Mouse (Mus musculus) frontal cortex, postnatal 10 days (tissue): ENCODE measurements at regions not wholly inside any gene's neighbourhood (a gene's known extent, or its start where the extent isn't known, plus 50 kb on each side); places are given as distances from the start of the nearest gene placed in this dataset.

Source experiments
- DNase-seq, 2 experiments: peaks; one replicate each; pipeline ENCODE4 v3.0.0; 2022; ENCODE audit warnings: low spot score in 2 of 2, mixed read lengths in 1 of 2

DNA sequence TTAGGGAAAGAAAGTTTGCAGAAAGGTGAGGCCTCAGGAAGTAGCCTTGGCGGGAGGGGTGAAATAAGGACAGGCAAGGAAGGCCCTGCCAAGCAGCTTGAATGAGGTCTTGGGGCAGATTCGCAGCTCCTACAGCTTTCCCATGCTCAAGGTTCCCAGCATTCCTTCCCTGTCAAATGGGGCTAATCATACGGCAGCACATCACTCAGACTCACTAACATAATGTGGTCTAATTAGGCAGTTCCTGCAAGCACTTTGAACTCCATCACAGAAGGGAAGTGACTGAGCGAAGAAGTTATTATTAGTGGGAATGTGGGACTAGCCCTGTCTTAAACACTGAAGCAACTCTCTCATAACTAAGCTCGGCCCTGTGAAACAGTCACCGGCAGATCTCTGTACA is 87.1 kb upstream of the Gm10260 start:
- DNase-seq: no peak

DNA sequence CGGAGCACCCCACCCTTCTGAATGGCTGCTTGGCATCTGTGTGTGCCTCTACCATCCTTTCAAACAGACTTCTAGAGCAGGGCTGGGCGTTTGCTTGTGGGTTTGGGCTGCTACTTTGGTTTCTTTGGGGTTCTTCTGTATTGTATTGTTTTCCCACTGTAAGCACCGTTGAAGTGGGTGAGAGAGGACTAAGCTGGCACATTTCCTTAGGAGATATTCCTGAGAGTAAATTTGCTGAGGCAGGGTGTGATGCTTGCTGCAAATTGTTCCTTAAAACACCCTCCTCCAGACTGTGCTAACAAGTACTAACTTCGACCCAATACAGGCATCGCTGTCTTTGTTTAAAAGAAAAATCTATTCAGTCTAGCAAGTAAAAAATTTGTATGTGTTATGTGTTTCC is 84.7 kb upstream of the Gm10260 start:
- DNase-seq: no peak

DNA sequence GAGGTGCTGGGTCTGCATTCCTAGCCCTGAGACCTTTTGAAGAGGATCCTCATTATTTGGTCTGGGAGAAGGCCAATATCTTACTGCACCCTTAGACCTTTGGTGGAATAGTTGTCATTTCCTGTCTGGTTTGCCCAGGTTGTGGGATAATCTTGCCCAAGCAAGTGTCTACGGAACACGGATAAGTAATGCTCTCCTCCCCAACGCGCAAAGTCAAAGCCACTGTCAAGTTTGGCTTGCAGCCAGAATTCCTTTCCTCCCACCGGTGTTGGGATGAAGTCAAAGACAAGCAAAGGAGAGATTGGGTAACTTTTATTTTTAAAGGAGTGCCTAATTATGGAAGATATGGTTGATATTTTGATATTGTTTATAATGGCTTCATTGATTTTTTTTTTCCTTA is 82.4 kb upstream of the Gm10260 start:
- DNase-seq: no peak

DNA sequence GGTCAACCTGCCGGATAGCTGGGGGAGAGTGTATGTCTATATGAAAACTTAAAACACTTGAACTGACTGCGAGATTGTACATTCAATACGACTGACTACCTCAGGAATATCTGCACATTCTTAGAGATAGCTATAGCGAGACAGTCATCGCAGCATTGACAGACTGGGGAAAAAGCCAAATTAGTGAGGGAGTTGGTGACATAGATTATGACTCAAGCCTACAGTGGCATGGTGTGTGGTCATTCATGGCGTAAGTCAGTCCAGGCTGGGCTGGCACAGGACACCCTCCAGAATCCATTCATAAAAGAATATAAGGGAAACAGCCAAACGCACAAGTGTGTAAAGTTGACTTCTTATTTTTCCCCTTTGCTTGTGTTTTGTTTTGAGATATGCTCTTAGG is 81.1 kb upstream of the Gm10260 start:
- DNase-seq: no peak

DNA sequence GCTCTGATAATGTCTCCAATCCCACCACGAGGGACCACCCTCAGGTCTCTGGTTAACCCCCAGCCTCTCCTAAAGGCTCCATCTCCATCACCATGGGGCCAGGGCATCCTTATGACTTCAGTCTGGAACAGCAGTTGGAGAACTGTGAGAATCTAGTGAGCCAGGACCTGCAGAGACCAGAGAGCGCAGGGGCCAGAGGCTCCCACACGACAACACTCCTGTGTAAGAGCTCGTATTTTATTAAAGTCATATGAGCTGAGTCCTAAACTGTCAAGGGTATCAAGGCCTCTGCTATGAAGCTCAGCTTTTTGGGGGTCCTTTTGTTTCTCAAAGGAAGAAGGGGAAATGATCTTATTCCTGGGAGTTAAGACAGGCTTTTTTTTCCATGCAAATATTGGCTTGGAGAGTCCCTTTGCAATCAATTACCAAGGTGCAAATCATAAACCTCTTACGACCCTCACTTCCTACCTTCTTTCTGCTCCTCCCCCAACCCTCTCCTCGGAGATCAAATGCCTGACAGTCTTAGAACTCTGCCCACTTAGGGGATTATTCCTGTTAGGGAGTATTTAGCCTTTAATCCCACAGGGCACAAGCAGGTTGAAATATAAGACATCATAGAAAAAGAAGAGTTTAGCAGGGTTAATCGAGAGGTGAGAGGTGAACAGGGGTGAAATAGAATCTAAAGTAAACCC is 79.3 kb upstream of the Gm10260 start:
- DNase-seq: no peak

DNA sequence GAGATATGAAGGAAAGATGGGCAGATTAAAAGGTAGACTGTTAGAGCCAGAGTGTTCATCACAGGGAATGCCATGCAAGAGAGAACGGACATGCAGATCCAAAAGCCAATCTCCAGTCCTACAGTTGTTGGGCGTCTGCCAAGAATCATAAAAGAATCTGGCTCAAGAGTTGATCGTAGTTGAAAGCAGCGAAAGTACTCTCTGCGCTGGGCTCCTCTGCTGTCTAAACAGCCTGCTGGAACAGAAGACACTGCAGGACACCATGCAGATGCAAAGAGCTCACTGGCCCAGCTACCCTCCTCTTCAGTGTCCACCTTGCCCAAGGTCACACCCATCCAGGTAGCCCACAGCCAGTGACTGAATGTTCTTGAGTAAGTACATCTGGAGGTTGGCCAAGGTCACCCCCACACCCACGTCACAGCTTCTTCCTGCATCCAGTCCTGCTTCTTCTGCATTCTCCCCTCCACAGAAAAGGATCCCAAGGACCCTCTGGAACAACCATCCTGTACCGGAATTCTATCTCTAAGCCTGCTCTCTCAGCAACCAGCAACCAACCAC is 77.1 kb upstream of the Gm10260 start:
- no peak for DNase-seq

DNA sequence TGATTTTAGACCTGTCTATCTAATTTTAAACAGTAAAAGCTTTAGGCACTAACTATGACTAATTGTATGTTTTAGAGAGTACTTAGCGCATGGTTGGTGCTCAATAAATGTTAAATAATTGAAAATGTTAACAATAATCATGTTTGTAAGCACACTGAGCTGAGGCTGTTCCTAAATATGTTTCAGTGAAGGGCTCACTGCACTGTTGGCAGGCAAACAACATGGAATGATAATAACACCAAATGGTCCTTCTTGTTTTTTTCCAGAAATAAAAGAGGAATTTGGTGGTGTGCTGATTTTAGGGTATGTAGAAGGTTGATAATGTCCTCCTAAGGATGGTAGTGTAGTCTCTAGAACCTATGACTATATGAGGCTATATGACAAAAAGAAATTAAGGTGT is 72.0 kb upstream of the Gm10260 start:
- DNase-seq: no peak

DNA sequence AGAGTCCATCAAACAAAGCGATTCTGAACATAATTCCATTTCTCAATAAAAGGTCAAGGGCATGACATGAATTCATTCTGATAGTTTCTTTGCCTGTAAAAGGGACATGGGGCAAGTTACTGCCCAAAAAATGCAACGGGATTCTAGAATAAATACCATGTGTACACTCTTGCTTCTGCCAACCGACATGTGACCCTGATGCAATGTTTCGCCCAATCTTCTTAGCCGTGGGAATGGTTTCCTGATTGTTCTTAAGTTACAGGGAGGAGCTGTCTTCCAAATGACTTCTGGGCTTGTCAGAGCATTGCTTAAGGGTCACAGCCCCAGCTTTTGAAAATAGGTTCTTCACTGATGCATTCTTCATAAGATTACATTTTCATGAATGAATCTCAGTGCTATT is 71.4 kb upstream of the Gm10260 start:
- no peak for DNase-seq

DNA sequence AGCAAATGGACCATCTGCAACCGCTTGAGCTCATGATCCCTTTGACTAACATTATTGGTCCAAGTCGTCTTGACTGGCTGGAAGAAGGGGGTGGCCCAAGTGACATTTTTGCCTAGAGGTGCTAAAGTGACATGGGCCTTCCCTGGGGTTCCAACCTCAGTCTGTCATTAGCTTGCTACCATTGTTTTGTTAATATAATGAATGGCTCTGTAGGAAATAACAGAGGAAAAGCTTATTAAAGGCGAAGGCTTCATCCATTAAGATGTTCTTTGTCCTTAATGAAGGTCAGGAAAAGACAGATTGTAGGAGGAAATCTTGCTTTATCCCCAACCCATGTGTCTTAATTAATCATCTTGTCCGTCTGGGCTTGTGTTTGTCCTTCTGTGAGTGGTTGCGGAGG is 69.1 kb upstream of the Gm10260 start:
- DNase-seq: no peak

DNA sequence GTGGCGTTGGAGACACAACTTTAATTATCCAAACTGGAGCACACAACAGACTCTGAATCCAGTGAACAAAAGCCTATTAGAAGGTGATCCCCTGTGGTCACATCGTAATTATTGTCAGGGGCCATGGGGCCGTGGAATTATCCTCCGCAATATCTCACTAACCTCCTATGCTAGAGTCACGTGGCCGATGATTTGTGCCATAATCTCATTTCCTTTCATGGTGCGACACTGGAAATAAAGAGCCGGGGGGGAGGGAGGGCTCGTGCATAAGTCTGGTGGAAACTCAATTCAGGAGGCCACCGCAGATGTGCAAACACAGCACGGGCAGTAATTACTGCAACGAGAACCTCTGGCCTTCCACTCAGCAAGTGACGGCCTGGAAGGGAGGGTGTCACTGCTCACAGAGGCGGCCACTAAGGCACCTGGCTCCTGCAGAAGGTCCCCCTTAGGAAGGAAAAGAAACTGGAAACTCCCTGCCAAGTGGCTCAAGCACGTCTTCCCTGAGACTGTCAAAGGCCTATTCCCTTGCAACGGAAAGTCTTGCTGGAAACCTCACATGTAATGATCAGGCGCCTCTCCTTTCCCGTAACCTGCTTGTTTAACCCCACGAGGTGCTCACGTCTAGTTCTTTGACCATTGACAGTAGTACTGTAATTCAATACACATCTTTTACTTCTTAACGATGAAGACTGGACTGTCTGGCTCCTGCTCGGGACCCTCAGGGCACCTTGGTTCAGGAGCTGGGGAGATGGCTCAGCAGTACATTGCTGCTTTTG is 65.6 kb upstream of the Gm10260 start:
- DNase-seq: no peak

DNA sequence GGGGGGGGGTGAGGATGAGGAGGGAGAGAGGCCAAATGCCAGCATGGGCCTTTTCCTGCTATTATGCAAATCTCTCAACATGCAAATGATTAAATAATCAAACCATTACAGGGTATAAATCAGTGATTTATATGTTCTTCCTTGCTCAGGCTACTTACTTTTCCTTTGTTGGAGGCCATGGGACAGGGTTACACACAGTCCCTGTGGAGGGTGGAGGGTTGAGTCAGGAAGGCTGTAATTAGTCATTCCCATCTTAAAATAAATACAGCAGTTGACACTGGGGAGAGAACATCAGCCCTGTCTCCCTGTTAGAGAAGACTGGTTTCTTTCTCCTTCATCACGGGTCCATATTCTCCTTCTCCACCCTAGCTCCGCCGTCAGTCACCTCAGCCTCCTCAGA is 64.9 kb upstream of the Gm10260 start:
- DNase-seq: no peak

DNA sequence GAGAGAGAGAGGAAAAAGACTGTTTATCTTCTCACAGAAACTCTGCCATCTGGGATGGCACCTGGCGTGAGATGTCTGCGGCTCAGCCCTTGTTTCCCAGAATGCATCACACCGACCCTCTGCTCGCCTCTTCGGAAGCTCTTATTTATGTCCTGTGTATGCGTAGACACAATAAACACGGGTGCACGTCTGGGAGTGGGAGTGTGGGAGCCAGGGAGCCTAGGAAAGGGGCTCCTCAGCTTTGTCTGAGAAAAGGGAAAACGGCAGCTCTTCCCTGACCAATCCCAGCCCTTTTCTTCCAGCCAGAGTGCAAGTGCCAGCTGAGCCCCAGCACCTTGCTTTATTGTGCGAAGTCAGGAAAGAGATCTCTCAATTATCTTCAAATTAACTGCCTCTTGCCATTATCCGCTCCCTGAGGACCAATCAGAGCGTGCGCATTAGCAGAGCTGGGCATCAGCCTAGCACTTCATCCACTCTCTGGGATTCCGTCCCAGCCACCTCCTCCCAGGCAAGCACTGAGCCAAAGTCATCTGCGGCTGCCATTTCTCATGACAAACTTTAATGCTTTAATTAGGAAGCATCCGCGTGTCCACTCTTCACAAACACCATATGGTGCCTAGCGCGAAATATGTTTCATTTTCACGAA is 63.8 kb upstream of the Gm10260 start:
- DNase-seq: peak; percentile 15

DNA sequence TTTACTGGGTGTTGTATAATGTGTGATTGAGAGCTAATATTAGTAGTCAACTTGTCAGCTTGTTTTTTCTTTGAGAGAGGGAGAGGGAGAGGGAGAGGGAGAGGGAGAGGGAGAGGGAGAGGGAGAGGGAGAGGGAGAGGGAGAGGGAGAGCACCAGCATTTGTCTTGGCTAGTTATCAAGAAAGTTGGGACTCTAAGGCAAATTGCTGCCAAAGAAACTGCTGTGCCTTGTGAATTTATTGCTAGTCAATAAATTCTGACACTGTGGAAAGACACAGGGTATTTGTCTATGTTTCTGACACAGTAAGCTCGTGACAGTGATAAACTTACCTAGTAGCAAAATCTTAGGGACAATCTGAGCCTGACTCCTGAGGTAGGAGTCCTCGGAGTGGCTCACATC is 61.2 kb upstream of the Gm10260 start:
- no peak for DNase-seq

DNA sequence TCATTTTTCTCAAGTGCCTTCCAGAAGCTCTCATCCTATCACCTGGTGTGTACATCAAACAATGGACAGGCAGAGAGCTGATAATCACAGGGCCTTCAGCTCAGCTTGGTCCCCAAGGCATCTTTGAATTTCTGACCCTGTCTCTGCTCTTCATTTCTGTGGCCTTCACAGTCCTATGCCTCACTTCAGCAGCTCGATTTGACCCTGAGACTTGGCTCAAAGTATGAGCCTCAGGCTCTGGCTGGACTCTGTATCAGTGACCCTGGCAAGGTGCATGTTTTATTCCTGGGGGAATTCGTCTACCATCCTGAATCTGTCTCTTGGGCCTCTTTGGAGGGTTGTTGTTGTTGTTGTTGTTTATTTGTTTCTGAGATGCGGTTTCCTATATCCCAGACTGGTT is 60.6 kb upstream of the Gm10260 start:
- DNase-seq: no peak

DNA sequence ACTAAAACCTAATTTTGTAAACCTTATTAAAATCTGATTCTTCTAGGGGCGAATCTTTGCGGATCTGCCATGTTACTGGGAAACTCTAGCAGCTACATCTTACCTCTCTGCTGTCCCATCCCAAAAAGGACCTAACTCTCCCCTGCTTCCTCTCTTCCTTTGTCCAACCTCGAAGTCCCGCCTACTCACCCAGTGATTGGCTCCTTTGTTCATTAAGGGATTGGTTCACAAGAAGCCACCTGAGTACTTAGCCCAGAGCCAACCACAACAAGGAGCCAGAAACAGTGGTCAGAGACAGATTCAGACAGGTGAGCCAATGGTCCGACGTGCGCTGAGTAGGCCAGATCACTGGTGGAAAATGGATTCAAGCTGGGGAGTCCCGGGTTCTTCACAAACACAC is 60.0 kb upstream of the Gm10260 start:
- DNase-seq: no peak

DNA sequence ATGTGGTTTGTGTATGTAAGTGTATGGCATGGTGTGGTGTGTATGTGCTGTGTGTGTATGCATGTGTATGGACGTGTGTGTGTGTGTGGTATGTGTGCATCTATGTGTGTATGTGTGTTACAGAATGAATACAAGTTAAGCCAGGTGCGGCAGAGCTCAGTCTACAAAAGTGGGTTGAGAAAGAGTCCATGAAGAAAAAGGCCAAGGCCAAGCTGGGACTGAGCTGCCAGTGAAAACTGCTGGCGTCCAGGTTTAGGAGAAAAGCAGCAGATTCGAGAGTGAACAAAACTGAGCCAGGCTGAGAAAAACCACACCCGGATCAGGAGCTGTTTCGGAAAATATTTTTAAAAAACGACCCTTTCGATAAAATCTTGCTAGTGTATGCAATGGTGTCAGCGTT is 58.6 kb upstream of the Gm10260 start:
- DNase-seq: no peak

DNA sequence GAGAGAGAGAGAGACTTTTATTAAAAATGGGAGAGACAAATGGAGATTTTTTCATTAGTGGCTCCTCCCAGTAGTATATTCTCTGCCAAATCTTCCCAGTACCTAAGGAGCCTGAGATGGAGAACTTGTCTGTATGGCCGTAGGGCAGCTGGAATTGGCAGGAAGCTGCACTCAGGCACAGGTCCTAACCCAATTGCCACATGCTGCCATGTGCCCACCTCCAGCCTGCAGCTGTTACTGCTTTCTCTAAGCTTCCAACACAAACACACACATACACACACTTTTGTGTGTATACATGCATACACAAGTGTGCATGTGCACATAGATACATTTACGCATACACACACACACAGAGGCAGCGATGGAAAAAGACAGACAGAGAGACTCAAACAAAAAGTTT is 56.5 kb upstream of the Gm10260 start:
- no peak for DNase-seq
